Mouse (Mus musculus) intestine, postnatal 0 days (tissue): Measurements from ENCODE around the gene Gm43191. TPM values are rescaled to one million over a fixed set of nuclear protein-coding genes. Genes with fewer than 3 reads are reported as not detected.

Experiments used
- ATAC-seq: fragments of 200-750 bp; cut with Nextera tagmentation; 2 replicates; pipeline ENCODE4 v1.8.0; 2017; ENCODE audit warnings: mild to moderate bottlenecking, moderate TSS enrichment, moderate library complexity
- H3K27ac ChIP-seq: fragments of 300-500 bp; sonication (generic); 2 replicates; pipeline ENCODE4 v1.5.1; 2014; ENCODE audit warnings: mild to moderate bottlenecking, low read depth, low read length, moderate library complexity
- H3K27me3 ChIP-seq: fragments of 300-500 bp; sonication (generic); replicated peaks from 2 replicates; pipeline ENCODE4 v1.6.1; 2014; ENCODE audit warnings: low read length, mixed read lengths; ENCODE audit not compliant: control insufficient read depth, insufficient read depth
- H3K36me3 ChIP-seq: fragments of 300-500 bp; sonication (generic); 2 replicates; pipeline ENCODE4 v1.6.1; 2014; ENCODE audit warnings: mild to moderate bottlenecking, moderate library complexity; ENCODE audit not compliant: control insufficient read depth, insufficient read depth
- H3K4me1 ChIP-seq: fragments of 300-500 bp; sonication (generic); replicated peaks from 2 replicates; pipeline ENCODE4 v1.6.1; 2014; ENCODE audit warnings: antibody characterized with exemption, low read length, mixed read lengths; ENCODE audit not compliant: control insufficient read depth, insufficient read depth
- H3K4me2 ChIP-seq: fragments of 300-500 bp; sonication (generic); replicated peaks from 2 replicates; pipeline ENCODE4 v1.6.1; 2014; ENCODE audit warnings: low read depth, mild to moderate bottlenecking, moderate library complexity
- H3K4me3 ChIP-seq: fragments of 300-500 bp; sonication (generic); 2 replicates; pipeline ENCODE4 v1.5.1; 2014; ENCODE audit warnings: low read depth, low read length
- H3K9ac ChIP-seq: fragments of 300-500 bp; sonication (generic); 2 replicates; pipeline ENCODE4 v1.6.1; 2014; ENCODE audit warnings: mild to moderate bottlenecking, low read depth, low read length
- H3K9me3 ChIP-seq: fragments of 300-500 bp; sonication (generic); 2 replicates; pipeline ENCODE4 v1.6.1; 2016; ENCODE audit warnings: mixed run types; ENCODE audit not compliant: control insufficient read depth
- CTCF ChIP-seq: sonication (generic); IDR thresholded peaks from 2 replicates; pipeline ENCODE4 v1.5.1; 2016; ENCODE audit warnings: low read depth, mild to moderate bottlenecking, control low read depth, antibody characterized with exemption, moderate library complexity
- WGBS: fragments of 180-500 bp; shearing (Covaris S2); extraction: QIAGEN DNeasy Blood & Tissue Kit; methylation state at CpG from one replicate; pipeline ENCODE4 v1.1.7; 2014; 5-methylcytosine and 5-hydroxymethylcytosine counted together
- polyA plus RNA-seq: library from polyadenylated mRNA; unstranded; fragments of >200 nt; fragmentation: Nextera tagmentation; extraction: Ambion mirVana; gene quantifications from 2 replicates; pipeline ENCODE4 v1.2.1, GENCODE M21; 2015

The Gm43191 gene
- polyA plus RNA-seq, 1 experiment from 2014 or later, result not detected

GRCm38 (mm10) chr3:116713031-116713430 lies 32.0 kb upstream of the Gm43191 start:
- Histone ChIP-seq H3K9me3 (no peaks in the 10 kb centered on the region), H3K4me2 (peak overlapping the region; percentile 83), H3K4me1 (peaks cover 8% of the 10 kb centered on the region; the same call in 1 of the 2 replicates), H3K36me3 (no peaks in the 10 kb centered on the region), H3K4me3 (peak overlapping the region; percentile 98), H3K27ac (no peak overlapping the region), H3K27me3 (no peaks in the 10 kb centered on the region), H3K9ac (peak overlapping the region; percentile 99)
- no peak for TF ChIP-seq CTCF
- no peak for ATAC-seq
- whole genome bisulfite sequencing, result 22% methylated on average over 5 of the region's 5 CpGs

GRCm38 (mm10) chr3:116712436-116712881 lies 31.4 kb upstream of the Gm43191 start, which contains the start of gene Slc35a3:
Gene Slc35a3 (minus strand): TSS chr3:116712831.
- Histone ChIP-seq H3K4me1 (peaks cover 8% of the 10 kb centered on the region; the same call in 1 of the 2 replicates), H3K9me3 (no peaks in the 10 kb centered on the region), H3K4me2 (peak within 1 kb of the TSS; percentile 83), H3K36me3 (no peaks in the 10 kb centered on the region), H3K4me3 (peak within 1 kb of the TSS; percentile 98), H3K27ac (peak within 1 kb of the TSS; percentile 95), H3K27me3 (no peaks in the 10 kb centered on the region), H3K9ac (peak within 1 kb of the TSS; percentile 99)
- WGBS, result 3% methylated on average over 8 of the region's 8 CpGs
- peak; percentile 75 for ATAC-seq
- TF ChIP-seq CTCF, result no peak

- Histone ChIP-seq H3K9me3 (no peaks in the 10 kb centered on the region), H3K27ac (peak overlapping the region; percentile 95), H3K9ac (peak overlapping the region; percentile 99), H3K4me1 (peaks cover 8% of the 10 kb centered on the region; the same call in 1 of the 2 replicates), H3K4me2 (peak overlapping the region; percentile 83), H3K36me3 (no peaks in the 10 kb centered on the region), H3K27me3 (no peaks in the 10 kb centered on the region), H3K4me3 (peak overlapping the region; percentile 98)
- peak; percentile 94 for ATAC-seq
- under 1% methylated on average over 80 of the region's 85 CpGs for whole genome bisulfite sequencing
- no peak for TF ChIP-seq CTCF
These were observed 30.8 kb upstream of the Gm43191 start for GRCm38 (mm10) chr3:116711624-116712435.

- ATAC-seq, result no peak
- Histone ChIP-seq H3K9ac (peak overlapping the region; percentile 99; the same call in 1 of the 2 replicates), H3K4me1 (peaks cover 8% of the 10 kb centered on the region; the same call in 1 of the 2 replicates), H3K9me3 (no peaks in the 10 kb centered on the region), H3K36me3 (no peaks in the 10 kb centered on the region), H3K4me2 (peak overlapping the region; percentile 83), H3K27ac (no peak overlapping the region), H3K27me3 (no peaks in the 10 kb centered on the region), H3K4me3 (peak overlapping the region; percentile 98)
- no peak for TF ChIP-seq CTCF
- 37% methylated on average over 9 of the region's 9 CpGs for whole genome bisulfite sequencing
These were observed 29.9 kb upstream of the Gm43191 start for GRCm38 (mm10) chr3:116710941-116711340.

GRCm38 (mm10) chr3:116705637-116706204 lies 24.7 kb upstream of the Gm43191 start:
- H3K4me2 ChIP-seq, result no peak overlapping the region
- H3K27ac ChIP-seq, result no peak overlapping the region
- no peak for TF ChIP-seq CTCF
- no peaks in the 10 kb centered on the region for H3K27me3 ChIP-seq
- no peak overlapping the region for H3K9ac ChIP-seq
- ATAC-seq, result no peak
- no peaks in the 10 kb centered on the region for H3K36me3 ChIP-seq
- H3K9me3 ChIP-seq, result no peaks in the 10 kb centered on the region
- 90% methylated on average over 1 of the region's 1 CpGs for WGBS
- H3K4me3 ChIP-seq, result no peak overlapping the region
- peaks cover under 1% of the 10 kb centered on the region; the same call in 1 of the 2 replicates for H3K4me1 ChIP-seq

- ATAC-seq, result peak; percentile 76
- 68% methylated on average over 5 of the region's 5 CpGs for WGBS
These were observed 22.8 kb upstream of the Gm43191 start for GRCm38 (mm10) chr3:116703835-116704234.

More at GRCm38 (mm10) chr3:116703835-116704234, 22.8 kb upstream of the Gm43191 start:
- H3K9ac ChIP-seq, result no peak overlapping the region
- H3K4me3 ChIP-seq, result no peak overlapping the region
- TF ChIP-seq CTCF, result peak; percentile 51
- H3K4me2 ChIP-seq, result no peak overlapping the region
- H3K27me3 ChIP-seq, result no peaks in the 10 kb centered on the region
- H3K4me1 ChIP-seq, result no peaks in the 10 kb centered on the region
- H3K36me3 ChIP-seq, result no peaks in the 10 kb centered on the region
- H3K9me3 ChIP-seq, result no peaks in the 10 kb centered on the region
- H3K27ac ChIP-seq, result 0 out of 2 replicates have a peak overlapping the region, but pooled peaks have one; percentile 23
